Mouse (Mus musculus) urinary bladder, postnatal 10 days (tissue): Measurements from ENCODE around the gene Npm3.

Experiments used
- DNase-seq: peaks from one replicate; pipeline ENCODE4 v3.0.0; 2022; ENCODE audit warnings: low spot score

Npm3 gene

GRCm38 (mm10) chr19:45753551-45753950 is 4.2 kb upstream of the Npm3 start:
- DNase-seq, result no peak

- DNase-seq, result no peak
Measured at GRCm38 (mm10) chr19:45751881-45752280, 2.5 kb upstream of the Npm3 start.

- no peak for DNase-seq
Measured at GRCm38 (mm10) chr19:45748691-45749242, 624 bp downstream of the Npm3 start.

GRCm38 (mm10) chr19:45748206-45748605 is 1.2 kb downstream of the Npm3 start:
- no peak for DNase-seq

- peak; percentile 60 for DNase-seq
Measured at GRCm38 (mm10) chr19:45747028-45747867, 2.1 kb downstream of the Npm3 start.

- DNase-seq, result no peak
Measured at GRCm38 (mm10) chr19:45746153-45747020, 3.0 kb downstream of the Npm3 start.

- no peak for DNase-seq
Measured at GRCm38 (mm10) chr19:45745344-45746152, 3.8 kb downstream of the Npm3 start.

GRCm38 (mm10) chr19:45743619-45744018 is 5.8 kb downstream of the Npm3 start:
- DNase-seq, result no peak

- DNase-seq, result no peak
Measured at GRCm38 (mm10) chr19:45742984-45743575, 6.3 kb downstream of the Npm3 start.

- no peak for DNase-seq
Measured at GRCm38 (mm10) chr19:45742218-45742983, 7.0 kb downstream of the Npm3 start, which contains the start of gene Fgf8. Fgf8 (minus strand) TSS chr19:45742915.

- no peak for DNase-seq
Measured at GRCm38 (mm10) chr19:45741431-45742217, 7.8 kb downstream of the Npm3 start.

- no peak for DNase-seq
Measured at GRCm38 (mm10) chr19:45740817-45741216, 8.6 kb downstream of the Npm3 start.

- no peak for DNase-seq
Measured at GRCm38 (mm10) chr19:45740233-45740632, 9.2 kb downstream of the Npm3 start.

GRCm38 (mm10) chr19:45738521-45738920 is 10.9 kb downstream of the Npm3 start:
- no peak for DNase-seq

- no peak for DNase-seq
Measured at GRCm38 (mm10) chr19:45737846-45738484, 11.4 kb downstream of the Npm3 start.

- DNase-seq, result no peak
Measured at GRCm38 (mm10) chr19:45737208-45737845, 12.1 kb downstream of the Npm3 start.

GRCm38 (mm10) chr19:45736855-45737207 is 12.6 kb downstream of the Npm3 start:
- no peak for DNase-seq

- no peak for DNase-seq
Measured at GRCm38 (mm10) chr19:45736241-45736640, 13.2 kb downstream of the Npm3 start.

- no peak for DNase-seq
Measured at GRCm38 (mm10) chr19:45734762-45735161, 14.6 kb downstream of the Npm3 start.
